Mouse (Mus musculus): ENCODE measurements around the gene Olfr172.

- no peak for TF ChIP-seq CTCF (IDR thresholded peaks at IDR 0.05; ENCODE audit: low read depth, low read length)
- no peak for TF ChIP-seq POLR2A (IDR thresholded peaks at IDR 0.05; ENCODE audit: insufficient read depth, low read length)
These were observed at the start of gene Olfr172 for GRCm38 (mm10) chr16:58763076-58763475.

Measured in ES-Bruce4 (cell line).